Mouse (Mus musculus): ENCODE results near the gene Cenpb.

Cenpb gene

DNA sequence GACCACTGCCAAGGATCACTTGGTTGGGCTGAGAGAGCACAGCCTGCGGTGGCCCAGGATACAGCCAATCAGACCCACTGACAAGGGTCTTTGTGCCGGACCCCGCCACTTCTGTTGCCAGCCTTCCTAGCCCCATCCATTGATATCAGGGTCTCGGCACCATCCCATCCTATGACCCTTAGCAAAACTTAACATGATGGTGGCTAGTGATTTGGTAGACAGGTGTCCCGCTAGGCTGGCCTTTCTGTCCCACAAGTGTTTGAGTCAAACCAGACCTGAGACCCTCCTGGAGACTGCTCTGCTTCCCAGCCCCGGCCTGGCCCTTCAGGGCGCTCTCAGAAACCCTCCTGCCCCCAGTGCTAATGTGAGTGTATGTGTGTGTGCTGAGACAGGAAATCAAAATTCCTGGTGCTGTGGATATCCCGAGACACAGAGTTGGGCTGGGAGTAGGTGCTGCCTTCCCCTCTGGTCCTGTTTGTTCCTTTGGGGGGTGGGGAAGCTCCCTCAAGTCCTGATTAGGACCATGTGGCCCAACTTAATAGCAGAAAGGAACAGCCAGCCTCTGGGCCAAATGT is 45.0 kb downstream of the Cenpb start:
- DNase-seq = no peak

GRCm38 (mm10) chr2:131134381-131134780 is 45.5 kb downstream of the Cenpb start:
- DNase-seq = no peak

DNA sequence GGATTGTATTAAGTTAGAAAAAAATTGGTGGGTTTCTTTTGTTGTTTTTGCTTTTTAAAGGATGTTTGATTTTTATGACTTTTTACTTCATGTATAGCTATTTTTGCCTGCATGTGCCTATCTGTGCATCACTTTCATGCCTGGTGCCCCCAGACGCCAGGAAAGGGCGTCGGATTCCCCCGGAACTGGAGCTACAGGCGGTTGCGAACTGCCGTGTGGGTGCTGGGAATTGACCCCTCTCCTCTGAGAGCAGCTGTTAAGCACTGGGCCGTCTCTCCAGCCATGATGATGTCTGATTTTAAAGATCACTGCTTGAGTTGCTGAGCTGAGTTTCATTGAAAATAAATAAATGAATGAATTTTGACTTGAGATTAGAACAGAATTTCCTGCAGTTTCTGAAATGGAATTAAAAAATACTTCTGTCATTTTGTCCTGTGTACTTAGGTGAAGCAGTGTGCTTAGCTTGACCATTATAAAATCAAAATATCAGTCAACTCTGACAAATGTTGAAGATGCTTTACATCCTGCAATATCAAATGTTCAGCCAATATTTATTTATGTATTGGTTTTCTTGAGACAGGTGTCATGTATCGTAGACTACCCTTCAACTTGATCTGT is 46.8 kb downstream of the Cenpb start, which contains the start of gene Gm11037:
TSS of gene Gm11037 (plus strand) at position 568 of the 618 bp plus-strand sequence.
- no peak for DNase-seq

DNA sequence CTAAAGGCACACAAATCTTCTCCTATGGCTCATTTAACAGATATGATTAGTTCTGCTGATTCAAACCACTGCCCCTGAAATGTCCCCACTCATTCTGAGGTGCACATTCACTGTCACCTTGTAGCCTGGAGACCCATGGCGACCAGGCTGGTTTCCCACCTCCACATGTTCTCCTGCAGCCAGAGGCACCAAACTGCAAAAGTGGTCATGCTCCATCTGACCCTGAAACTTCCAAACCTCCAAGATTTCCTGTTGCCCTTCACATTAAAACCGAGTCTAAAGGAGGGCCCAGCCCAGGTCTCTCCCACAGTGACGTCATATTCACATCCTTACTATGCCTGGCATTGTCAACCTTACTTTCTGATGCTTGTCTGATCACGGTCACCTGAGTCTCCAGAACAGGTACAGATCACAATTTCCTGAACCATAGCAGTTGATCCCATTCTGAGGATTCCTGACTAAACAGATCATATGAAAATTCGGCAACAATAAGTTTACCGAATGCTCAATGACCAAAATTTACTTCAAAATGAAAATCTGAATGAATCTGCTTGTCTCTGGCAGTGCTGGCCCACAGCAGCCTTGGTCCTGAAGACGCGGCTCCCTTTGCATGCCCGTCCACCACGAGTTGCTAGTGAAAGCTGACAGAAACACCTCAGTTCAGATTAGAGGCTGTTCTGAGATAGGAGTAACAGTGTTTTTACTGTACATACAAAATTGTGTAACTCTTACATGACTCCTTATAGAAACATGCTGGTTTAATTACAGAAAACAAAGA is 47.6 kb downstream of the Cenpb start:
- DNase-seq = no peak

DNA sequence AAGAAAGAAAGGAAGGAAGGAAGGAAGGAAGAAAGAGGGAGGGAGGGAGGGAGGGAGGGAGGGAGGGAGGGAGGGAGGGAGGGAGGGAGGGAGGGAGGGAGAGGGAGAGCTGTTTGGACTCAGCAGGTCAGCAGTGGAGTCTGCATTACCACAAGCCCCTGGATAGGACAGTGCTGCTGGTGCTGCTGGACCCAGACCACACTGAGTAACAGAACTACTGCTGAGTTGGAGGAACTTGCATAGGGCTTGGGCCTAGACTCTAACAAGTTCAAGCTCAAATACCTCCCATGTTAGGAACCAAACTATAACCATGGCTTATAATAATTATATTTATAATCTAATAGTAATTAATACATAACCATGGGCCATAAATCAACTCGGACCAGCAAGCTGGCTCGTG is 49.0 kb downstream of the Cenpb start:
- no peak for DNase-seq

DNA sequence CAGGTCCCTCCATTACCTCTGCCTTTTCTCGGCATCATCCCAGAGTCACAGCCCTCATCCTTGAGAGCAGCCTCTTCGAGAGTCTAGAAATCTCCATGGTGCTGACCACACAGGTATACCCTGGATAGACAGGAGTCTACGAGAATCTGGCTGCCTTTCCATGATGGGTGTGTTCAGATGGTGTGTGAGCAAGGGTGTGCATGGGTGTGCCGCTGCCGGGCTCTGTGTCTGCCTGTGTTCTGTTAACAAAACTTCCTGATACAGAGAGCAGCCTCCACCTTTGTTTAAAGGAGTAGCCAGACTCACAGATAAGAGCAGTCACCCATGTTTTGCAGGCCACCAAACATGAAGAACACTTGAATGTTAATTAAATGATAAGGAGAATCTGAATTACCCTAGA is 50.0 kb downstream of the Cenpb start:
- DNase-seq = no peak

- no peak for DNase-seq
These were observed 51.2 kb downstream of the Cenpb start for GRCm38 (mm10) chr2:131128636-131129157.

- DNase-seq = no peak
These were observed 51.7 kb downstream of the Cenpb start for GRCm38 (mm10) chr2:131128211-131128610.

DNA sequence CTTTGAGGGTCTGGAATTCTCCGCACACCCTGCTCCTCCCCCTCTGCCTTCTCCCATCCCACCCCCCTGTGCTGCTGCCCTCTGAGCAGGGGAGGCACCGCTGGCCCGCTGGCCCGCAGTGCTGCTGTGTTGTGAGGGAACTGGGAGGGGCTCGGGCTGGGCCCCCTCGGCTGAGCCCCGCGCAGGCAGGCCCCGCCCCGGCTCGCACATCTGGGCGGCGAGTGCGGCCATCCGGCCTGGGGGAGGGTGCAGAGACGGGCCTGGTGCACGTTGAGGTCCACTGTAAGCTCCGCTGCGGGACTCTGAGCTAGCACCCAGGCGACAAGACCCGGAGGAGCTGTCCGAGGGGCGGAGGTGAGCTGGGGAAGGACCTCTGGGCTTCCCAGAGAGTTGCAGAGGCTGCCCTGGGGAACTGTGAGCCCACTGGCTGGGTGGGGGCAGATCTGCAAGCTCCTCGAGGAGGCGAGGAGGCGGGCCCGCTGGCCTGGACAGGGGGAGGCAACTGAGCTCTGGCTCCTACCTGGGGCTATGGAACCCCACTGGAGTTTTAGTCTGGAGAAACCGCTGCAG is 52.6 kb downstream of the Cenpb start, which contains the start of gene Hspa12b:
TSS of gene Hspa12b (plus strand) at position 120 of the 570 bp plus-strand sequence.
- peak; percentile 67 for DNase-seq

DNA sequence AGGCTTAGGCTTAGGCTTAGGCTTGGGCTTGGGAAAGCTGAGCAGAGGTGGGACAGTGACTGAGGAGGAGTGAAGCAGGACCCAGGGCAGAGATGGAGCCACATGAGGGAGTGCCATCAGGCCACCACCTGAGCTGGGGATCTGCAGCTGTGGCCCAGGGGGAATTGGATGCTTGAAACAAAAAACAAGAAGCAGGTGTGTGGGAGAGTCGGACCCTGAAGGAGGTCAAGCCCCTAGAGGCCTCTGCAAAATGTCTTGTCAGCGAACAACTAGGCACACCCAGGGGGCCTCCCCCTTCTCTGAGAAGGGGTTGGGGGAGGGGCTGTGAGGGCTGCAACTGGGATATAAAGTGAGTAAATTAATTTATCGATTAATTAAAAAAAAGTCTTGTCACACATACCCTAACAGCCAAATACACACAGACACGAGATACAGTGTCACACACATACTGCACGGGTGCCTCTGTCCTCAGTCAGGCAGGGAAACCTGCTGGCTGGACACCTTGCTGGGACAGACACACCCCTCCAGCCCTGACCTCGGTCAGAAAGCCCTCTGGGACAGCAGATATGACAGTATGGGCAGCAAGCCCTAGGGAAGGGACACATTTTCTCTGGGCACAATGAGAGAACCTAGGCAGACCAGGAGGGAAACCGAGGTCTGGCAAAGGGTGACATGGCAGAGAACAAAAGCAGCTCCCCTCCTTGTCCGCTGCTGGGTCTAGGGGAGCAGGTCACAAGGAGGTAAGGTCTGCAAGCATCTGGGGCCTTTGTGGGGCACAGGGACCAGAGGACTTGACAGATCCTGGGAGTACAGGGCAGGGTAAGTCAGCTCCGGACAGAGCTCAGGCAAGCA is 53.7 kb downstream of the Cenpb start:
- DNase-seq = no peak
